Mouse (Mus musculus): ENCODE results near the gene Slc35e2. TPM values are rescaled to one million over a fixed set of nuclear protein-coding genes. Genes with fewer than 3 reads are reported as not detected.

Slc35e2 gene
- polyA plus RNA-seq, 1 experiment from 2014 or later = 7.0 TPM

GRCm38 (mm10) chr4:155645721-155646120 lies 44.5 kb downstream of the Slc35e2 start:
- no peak overlapping the region for H3K9ac ChIP-seq
- H3K27me3 ChIP-seq (replicated peaks) = no peaks in the 10 kb centered on the region
- H3K27ac ChIP-seq = no peak overlapping the region
- no peak overlapping the region for H3K4me2 ChIP-seq (replicated peaks)
- H3K4me3 ChIP-seq (replicated peaks) = no peak overlapping the region
- no peaks in the 10 kb centered on the region for H3K4me1 ChIP-seq (replicated peaks)
- peaks cover 55% of the 10 kb centered on the region for H3K36me3 ChIP-seq
- WGBS = 94% methylated on average over 5 of the region's 5 CpGs
- H3K9me3 ChIP-seq = no peaks in the 10 kb centered on the region
- ATAC-seq = no peak

- Histone ChIP-seq H3K4me2 (replicated peaks) (no peak overlapping the region), H3K4me1 (replicated peaks) (peaks cover 32% of the 10 kb centered on the region), H3K27me3 (replicated peaks) (peaks cover 12% of the 10 kb centered on the region), H3K4me3 (replicated peaks) (no peak overlapping the region), H3K9me3 (no peaks in the 10 kb centered on the region), H3K36me3 (peaks cover 32% of the 10 kb centered on the region), H3K9ac (no peak overlapping the region), H3K27ac (no peak overlapping the region)
- WGBS = 89% methylated on average over 11 of the region's 11 CpGs
- no peak for ATAC-seq
These were observed 48.1 kb downstream of the Slc35e2 start for GRCm38 (mm10) chr4:155649355-155649754.

GRCm38 (mm10) chr4:155651553-155652269 lies 50.5 kb downstream of the Slc35e2 start:
- Histone ChIP-seq H3K27me3 (replicated peaks) (peaks cover 16% of the 10 kb centered on the region), H3K4me1 (replicated peaks) (peaks cover 44% of the 10 kb centered on the region), H3K4me2 (replicated peaks) (peak overlapping the region; percentile 89), H3K9ac (peak overlapping the region; percentile 5; the same call in 1 of the 2 replicates), H3K27ac (peak overlapping the region; percentile 41; the same call in 1 of the 2 replicates), H3K9me3 (no peaks in the 10 kb centered on the region), H3K36me3 (peaks cover 36% of the 10 kb centered on the region), H3K4me3 (replicated peaks) (peak overlapping the region; percentile 45; the same call in 1 of the 2 replicates)
- WGBS = 53% methylated on average over 15 of the region's 15 CpGs
- ATAC-seq = peak; percentile 40

GRCm38 (mm10) chr4:155652283-155653085 lies 51.3 kb downstream of the Slc35e2 start:
- Histone ChIP-seq H3K9ac (peak overlapping the region; percentile 52), H3K4me3 (replicated peaks) (peak overlapping the region; percentile 45), H3K36me3 (peaks cover 37% of the 10 kb centered on the region), H3K4me2 (replicated peaks) (peak overlapping the region; percentile 89), H3K4me1 (replicated peaks) (peaks cover 44% of the 10 kb centered on the region), H3K27ac (peak overlapping the region; percentile 68; the same call in 1 of the 2 replicates), H3K9me3 (no peaks in the 10 kb centered on the region), H3K27me3 (replicated peaks) (peaks cover 16% of the 10 kb centered on the region)
- ATAC-seq = no peak
- WGBS = 25% methylated on average over 36 of the region's 36 CpGs

- Histone ChIP-seq H3K27me3 (replicated peaks) (peaks cover 16% of the 10 kb centered on the region), H3K36me3 (peaks cover 33% of the 10 kb centered on the region)
These were observed 51.9 kb downstream of the Slc35e2 start, which contains the start of gene Mmp23 for GRCm38 (mm10) chr4:155653086-155653450. Gene Mmp23 (minus strand): TSS chr4:155653384.

GRCm38 (mm10) chr4:155653451-155654182 lies 52.4 kb downstream of the Slc35e2 start:
- peaks cover 28% of the 10 kb centered on the region for H3K36me3 ChIP-seq

More at GRCm38 (mm10) chr4:155653086-155653450, 51.9 kb downstream of the Slc35e2 start, which contains the start of gene Mmp23:
- Histone ChIP-seq H3K4me1 (replicated peaks) (peaks cover 44% of the 10 kb centered on the region), H3K9me3 (no peaks in the 10 kb centered on the region), H3K9ac (peak within 1 kb of the TSS; percentile 52), H3K27ac (peak within 1 kb of the TSS; percentile 68), H3K4me2 (replicated peaks) (peak within 1 kb of the TSS; percentile 89), H3K4me3 (replicated peaks) (peak within 1 kb of the TSS; percentile 45)
- ATAC-seq = peak; percentile 19; the same call in 1 of the 2 replicates
- 1% methylated on average over 33 of the region's 33 CpGs for WGBS

GRCm38 (mm10) chr4:155654183-155654455 lies 52.9 kb downstream of the Slc35e2 start:
- ATAC-seq = 0 out of 2 replicates have a peak, but pooled peaks have one; percentile 1
- H3K27ac ChIP-seq = peak overlapping the region; percentile 54; the same call in 1 of the 2 replicates
- peaks cover 25% of the 10 kb centered on the region for H3K36me3 ChIP-seq

More at GRCm38 (mm10) chr4:155653451-155654182, 52.4 kb downstream of the Slc35e2 start:
- H3K4me3 ChIP-seq (replicated peaks) = peak overlapping the region; percentile 45
- no peaks in the 10 kb centered on the region for H3K9me3 ChIP-seq
- H3K9ac ChIP-seq = peak overlapping the region; percentile 52
- peak; percentile 7; the same call in 1 of the 2 replicates for ATAC-seq
- peak overlapping the region; percentile 68 for H3K27ac ChIP-seq
- peaks cover 44% of the 10 kb centered on the region for H3K4me1 ChIP-seq (replicated peaks)
- WGBS = 4% methylated on average over 31 of the region's 31 CpGs
- peaks cover 16% of the 10 kb centered on the region for H3K27me3 ChIP-seq (replicated peaks)
- peak overlapping the region; percentile 89 for H3K4me2 ChIP-seq (replicated peaks)

GRCm38 (mm10) chr4:155654456-155655298 lies 53.5 kb downstream of the Slc35e2 start:
- H3K27ac ChIP-seq = peak overlapping the region; percentile 54
- peak; percentile 81 for ATAC-seq
- WGBS = 2% methylated on average over 52 of the region's 52 CpGs

More at GRCm38 (mm10) chr4:155654183-155654455, 52.9 kb downstream of the Slc35e2 start:
- Histone ChIP-seq H3K4me1 (replicated peaks) (peaks cover 44% of the 10 kb centered on the region), H3K9me3 (no peaks in the 10 kb centered on the region), H3K4me3 (replicated peaks) (peak overlapping the region; percentile 45), H3K4me2 (replicated peaks) (peak overlapping the region; percentile 89), H3K27me3 (replicated peaks) (peaks cover 16% of the 10 kb centered on the region), H3K9ac (peak overlapping the region; percentile 52)
- 5% methylated on average over 6 of the region's 6 CpGs for WGBS

GRCm38 (mm10) chr4:155656214-155656751 lies 55.1 kb downstream of the Slc35e2 start:
- no peak overlapping the region for H3K4me2 ChIP-seq (replicated peaks)
- no peaks in the 10 kb centered on the region for H3K9me3 ChIP-seq
- H3K4me1 ChIP-seq (replicated peaks) = peaks cover 48% of the 10 kb centered on the region
- no peak overlapping the region for H3K27ac ChIP-seq
- peaks cover 16% of the 10 kb centered on the region for H3K27me3 ChIP-seq (replicated peaks)
- ATAC-seq = no peak
- H3K36me3 ChIP-seq = peaks cover 8% of the 10 kb centered on the region; the same call in 1 of the 2 replicates
- H3K9ac ChIP-seq = peak overlapping the region; percentile 5
- 91% methylated on average over 13 of the region's 13 CpGs for WGBS
- H3K4me3 ChIP-seq (replicated peaks) = no peak overlapping the region

More at GRCm38 (mm10) chr4:155654456-155655298, 53.5 kb downstream of the Slc35e2 start:
- peak overlapping the region; percentile 45 for H3K4me3 ChIP-seq (replicated peaks)
- H3K4me1 ChIP-seq (replicated peaks) = peaks cover 44% of the 10 kb centered on the region
- peaks cover 19% of the 10 kb centered on the region for H3K36me3 ChIP-seq
- H3K9ac ChIP-seq = peak overlapping the region; percentile 52
- peak overlapping the region; percentile 89 for H3K4me2 ChIP-seq (replicated peaks)
- H3K9me3 ChIP-seq = no peaks in the 10 kb centered on the region
- H3K27me3 ChIP-seq (replicated peaks) = peaks cover 16% of the 10 kb centered on the region

GRCm38 (mm10) chr4:155658961-155659360 lies 57.7 kb downstream of the Slc35e2 start:
- Histone ChIP-seq H3K36me3 (peaks cover 8% of the 10 kb centered on the region; the same call in 1 of the 2 replicates), H3K9ac (no peak overlapping the region), H3K9me3 (no peaks in the 10 kb centered on the region), H3K27ac (no peak overlapping the region), H3K4me2 (replicated peaks) (no peak overlapping the region), H3K4me3 (replicated peaks) (no peak overlapping the region), H3K27me3 (replicated peaks) (0 out of 2 replicates have a peak, but pooled peaks cover 6% of the 10 kb centered on the region), H3K4me1 (replicated peaks) (peaks cover 22% of the 10 kb centered on the region)
- WGBS = 93% methylated on average over 10 of the region's 10 CpGs
- no peak for ATAC-seq

- H3K27me3 ChIP-seq (replicated peaks) = no peaks in the 10 kb centered on the region
- H3K9ac ChIP-seq = no peak overlapping the region
- peaks cover 7% of the 10 kb centered on the region; the same call in 1 of the 2 replicates for H3K4me1 ChIP-seq (replicated peaks)
- H3K9me3 ChIP-seq = no peaks in the 10 kb centered on the region
- WGBS = 70% methylated on average over 12 of the region's 12 CpGs
- H3K4me2 ChIP-seq (replicated peaks) = no peak overlapping the region
- no peak overlapping the region for H3K27ac ChIP-seq
- ATAC-seq = peak; percentile 55
- H3K36me3 ChIP-seq = peaks cover 8% of the 10 kb centered on the region; the same call in 1 of the 2 replicates
- H3K4me3 ChIP-seq (replicated peaks) = no peak overlapping the region
These were observed 59.4 kb downstream of the Slc35e2 start for GRCm38 (mm10) chr4:155660641-155661040.
